Mouse (Mus musculus) thymus, postnatal 25 days (tissue): ENCODE results near the gene Btbd35f23.
"Not testable (repeated sequence)": the region's sequence is repeated elsewhere in the genome, so short reads cannot be mapped to it uniquely, and the experiment has no call there.

Source experiments
- DNase-seq: peaks from one replicate; pipeline ENCODE4 v3.0.0; 2022

The Btbd35f23 gene

DNA sequence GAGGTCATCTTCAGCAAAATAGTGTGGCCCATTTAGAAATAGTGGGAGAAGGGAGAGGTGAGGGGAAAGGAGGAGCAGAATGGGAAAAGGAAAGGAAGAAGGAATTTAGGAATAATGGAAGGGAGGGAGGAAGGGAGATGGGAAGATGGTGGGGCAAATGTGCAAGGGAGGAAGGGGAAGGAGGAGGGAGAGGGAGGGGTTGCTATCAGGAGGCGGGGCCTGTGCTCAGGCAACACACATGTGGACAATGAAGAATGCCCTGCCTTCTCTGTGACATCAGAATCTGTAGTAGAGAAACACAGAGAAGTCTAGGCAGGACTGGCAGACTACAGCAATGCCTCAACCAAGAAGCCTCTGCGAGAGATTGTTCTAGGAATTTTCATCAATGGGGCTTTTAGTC lies at the start of gene Btbd35f23:
Gene Btbd35f23 (plus strand): TSS at position 301 of the 400 bp plus-strand sequence.
- DNase-seq: not testable (repeated sequence)
